Mouse (Mus musculus) gastrocnemius, adult 8-10 months (tissue): Measurements from ENCODE around the gene Maf. TPM values are rescaled to one million over a fixed set of nuclear protein-coding genes. Genes with fewer than 3 reads are reported as not detected.
A peak's percentile ranks its signal among the peaks of the same experiment; 100 is the strongest.

ENCODE experiments used
- DNase-seq, 2 experiments: peaks; one replicate each; pipeline ENCODE4 v3.0.0; 2022; ENCODE audit warnings: low spot score in 2 of 2
- total RNA-seq, 4 experiments: library from RNA; stranded (reverse); gene quantifications; 2 replicates each; pipeline ENCODE4 v1.2.4; 2022

Maf gene
- total RNA-seq, 4 experiments from 2014 or later = 107 to 168 (median 140) TPM

- peak in 1 of 2 experiments; percentile 42 for DNase-seq
These were observed 1.2 kb downstream of the Maf start for GRCm38 (mm10) chr8:115706411-115706860.

- DNase-seq = peak; percentile 45 to 51
These were observed 1.9 kb downstream of the Maf start for GRCm38 (mm10) chr8:115705591-115706110.

- DNase-seq = no peak
These were observed 4.5 kb downstream of the Maf start for GRCm38 (mm10) chr8:115703056-115703455.

- no peak for DNase-seq
These were observed 6.6 kb downstream of the Maf start for GRCm38 (mm10) chr8:115701001-115701400.

- DNase-seq = no peak
These were observed 8.4 kb downstream of the Maf start for GRCm38 (mm10) chr8:115699151-115699550.

- DNase-seq = no peak
These were observed 10.2 kb downstream of the Maf start for GRCm38 (mm10) chr8:115697410-115697809.

- DNase-seq = no peak
These were observed 10.9 kb downstream of the Maf start for GRCm38 (mm10) chr8:115696661-115697060.

GRCm38 (mm10) chr8:115687349-115687748 lies 20.2 kb downstream of the Maf start:
- no peak for DNase-seq

- no peak for DNase-seq
These were observed 24.3 kb downstream of the Maf start for GRCm38 (mm10) chr8:115683309-115683708.

- DNase-seq = no peak
These were observed 28.1 kb downstream of the Maf start for GRCm38 (mm10) chr8:115679539-115679938.

- no peak for DNase-seq
These were observed 42.7 kb downstream of the Maf start for GRCm38 (mm10) chr8:115664866-115665265.

GRCm38 (mm10) chr8:115650110-115650521 lies 57.5 kb downstream of the Maf start:
- DNase-seq = no peak

GRCm38 (mm10) chr8:115645139-115645538 lies 62.5 kb downstream of the Maf start:
- DNase-seq = no peak

GRCm38 (mm10) chr8:115641936-115642335 lies 65.7 kb downstream of the Maf start:
- peak; percentile 39 to 49 for DNase-seq

GRCm38 (mm10) chr8:115639951-115640350 lies 67.6 kb downstream of the Maf start:
- DNase-seq = peak; percentile 52 to 72

GRCm38 (mm10) chr8:115636751-115637150 lies 70.8 kb downstream of the Maf start:
- DNase-seq = no peak
